Mouse (Mus musculus) forebrain, embryonic 11.5 days (tissue): ENCODE measurements around the gene Gm10563. TPM values are rescaled to one million over a fixed set of nuclear protein-coding genes. Genes with fewer than 3 reads are reported as not detected.

ENCODE experiments used
- ATAC-seq: fragments of 200-750 bp; cut with Nextera tagmentation; replicated peaks from 2 replicates; pipeline ENCODE4 v1.8.0; 2017; ENCODE audit warnings: moderate TSS enrichment; ENCODE audit not compliant: low FRiP score
- DNase-seq: peaks from one replicate; pipeline ENCODE4 v3.0.0-alpha.2; 2017; ENCODE audit warnings: low spot score
- H3K27ac ChIP-seq: fragments of 300-500 bp; sonication (generic); 2 replicates; pipeline ENCODE4 v1.5.1; 2014; ENCODE audit warnings: low read depth, low read length
- H3K27me3 ChIP-seq: fragments of 300-500 bp; sonication (generic); 2 replicates; pipeline ENCODE4 v1.6.1; 2014; ENCODE audit warnings: mild to moderate bottlenecking, low read length, mixed read lengths; ENCODE audit not compliant: control insufficient read depth, insufficient read depth
- H3K36me3 ChIP-seq: fragments of 300-500 bp; sonication (generic); 2 replicates; pipeline ENCODE4 v1.6.1; 2014; ENCODE audit warnings: mild to moderate bottlenecking, low read length, moderate library complexity, mixed read lengths; ENCODE audit not compliant: control insufficient read depth, insufficient read depth
- H3K4me1 ChIP-seq: fragments of 300-500 bp; sonication (generic); replicated peaks from 2 replicates; pipeline ENCODE4 v1.6.1; 2014; ENCODE audit warnings: low read length, mixed read lengths; ENCODE audit not compliant: control insufficient read depth, insufficient read depth
- H3K4me2 ChIP-seq: fragments of 300-500 bp; sonication (generic); 2 replicates; pipeline ENCODE4 v1.6.1; 2014; ENCODE audit warnings: low read depth, mild to moderate bottlenecking, low read length, moderate library complexity, mixed read lengths; ENCODE audit not compliant: severe bottlenecking
- H3K4me3 ChIP-seq: fragments of 300-500 bp; sonication (generic); 2 replicates; pipeline ENCODE4 v1.5.1; 2014; ENCODE audit warnings: low read depth, low read length
- H3K9ac ChIP-seq: fragments of 300-500 bp; sonication (generic); 2 replicates; pipeline ENCODE4 v1.6.1; 2014; ENCODE audit warnings: low read length
- H3K9me3 ChIP-seq: fragments of 300-500 bp; sonication (generic); 2 replicates; pipeline ENCODE4 v1.6.1; 2016; ENCODE audit warnings: low read length, mixed read lengths; ENCODE audit not compliant: control insufficient read depth
- WGBS: fragments of 180-500 bp; shearing (Covaris S2); extraction: QIAGEN DNeasy Blood & Tissue Kit; methylation state at CpG from one replicate; pipeline ENCODE4 v1.1.7; 2014; 5-methylcytosine and 5-hydroxymethylcytosine counted together
- polyA plus RNA-seq: library from polyadenylated mRNA; unstranded; fragments of >200 nt; fragmentation: Nextera tagmentation; extraction: Ambion mirVana; gene quantifications from 2 replicates; pipeline ENCODE4 v1.2.1, GENCODE M21; 2014

The Gm10563 gene
- polyA plus RNA-seq, 1 experiment from 2014 or later: not detected

GRCm38 (mm10) chr4:155654456-155655298 lies 9.5 kb upstream of the Gm10563 start:
- H3K27ac ChIP-seq: no peak overlapping the region
- peak overlapping the region; percentile 32 for H3K4me3 ChIP-seq
- peaks cover 18% of the 10 kb centered on the region for H3K4me1 ChIP-seq
- WGBS: 1% methylated on average over 52 of the region's 52 CpGs
- peak overlapping the region; percentile 16 for H3K9ac ChIP-seq
- H3K36me3 ChIP-seq: no peaks in the 10 kb centered on the region; the same call in 1 of the 2 replicates
- no peaks in the 10 kb centered on the region for H3K9me3 ChIP-seq
- peak overlapping the region; percentile 59 for H3K4me2 ChIP-seq
- peaks cover 50% of the 10 kb centered on the region for H3K27me3 ChIP-seq
- peak; percentile 84 for DNase-seq
- ATAC-seq: peak; percentile 39

- ATAC-seq (no peak), DNase-seq (no peak)
- Histone ChIP-seq H3K4me3 (peak overlapping the region; percentile 32), H3K27ac (no peak overlapping the region), H3K36me3 (no peaks in the 10 kb centered on the region; the same call in 1 of the 2 replicates), H3K27me3 (peaks cover 50% of the 10 kb centered on the region), H3K4me2 (peak overlapping the region; percentile 59), H3K4me1 (peaks cover 18% of the 10 kb centered on the region), H3K9ac (peak overlapping the region; percentile 16; the same call in 1 of the 2 replicates), H3K9me3 (no peaks in the 10 kb centered on the region)
- WGBS: 2% methylated on average over 6 of the region's 6 CpGs
These were observed 8.9 kb upstream of the Gm10563 start for GRCm38 (mm10) chr4:155654183-155654455.

GRCm38 (mm10) chr4:155653451-155654182 lies 8.4 kb upstream of the Gm10563 start:
- WGBS: 1% methylated on average over 31 of the region's 31 CpGs
- Histone ChIP-seq H3K4me1 (peaks cover 18% of the 10 kb centered on the region), H3K27ac (no peak overlapping the region), H3K36me3 (peaks cover 2% of the 10 kb centered on the region), H3K9ac (peak overlapping the region; percentile 53), H3K4me3 (peak overlapping the region; percentile 30), H3K9me3 (no peaks in the 10 kb centered on the region), H3K27me3 (peaks cover 50% of the 10 kb centered on the region), H3K4me2 (peak overlapping the region; percentile 59)
- ATAC-seq (peak; percentile 52; the same call in 1 of the 2 replicates), DNase-seq (peak; percentile 70)

GRCm38 (mm10) chr4:155653086-155653450 lies 7.9 kb upstream of the Gm10563 start, which contains the start of gene Mmp23:
TSS of gene Mmp23 (minus strand) at chr4:155653384.
- WGBS: under 1% methylated on average over 33 of the region's 33 CpGs
- Histone ChIP-seq H3K27me3 (peaks cover 50% of the 10 kb centered on the region), H3K9ac (peak within 1 kb of the TSS; percentile 53), H3K4me2 (peak within 1 kb of the TSS; percentile 59), H3K4me1 (peaks cover 18% of the 10 kb centered on the region), H3K9me3 (no peaks in the 10 kb centered on the region), H3K27ac (no peak within 1 kb of the TSS), H3K36me3 (peaks cover 7% of the 10 kb centered on the region), H3K4me3 (peak within 1 kb of the TSS; percentile 32)
- peak; percentile 80 for DNase-seq
- ATAC-seq: peak; percentile 57; the same call in 1 of the 2 replicates

GRCm38 (mm10) chr4:155652283-155653085 lies 7.3 kb upstream of the Gm10563 start:
- peaks cover 50% of the 10 kb centered on the region for H3K27me3 ChIP-seq
- H3K4me2 ChIP-seq: peak overlapping the region; percentile 59
- no peak overlapping the region for H3K27ac ChIP-seq
- no peaks in the 10 kb centered on the region for H3K9me3 ChIP-seq
- H3K4me3 ChIP-seq: peak overlapping the region; percentile 30
- ATAC-seq (0 out of 2 replicates have a peak, but pooled peaks have one; percentile 1), DNase-seq (no peak)
- 19% methylated on average over 36 of the region's 36 CpGs for WGBS
- peaks cover 7% of the 10 kb centered on the region for H3K36me3 ChIP-seq
- peak overlapping the region; percentile 53 for H3K9ac ChIP-seq
- peaks cover 18% of the 10 kb centered on the region for H3K4me1 ChIP-seq

GRCm38 (mm10) chr4:155651553-155652269 lies 6.5 kb upstream of the Gm10563 start:
- 65% methylated on average over 15 of the region's 15 CpGs for WGBS
- Histone ChIP-seq H3K4me2 (no peak overlapping the region), H3K9ac (no peak overlapping the region), H3K27me3 (peaks cover 50% of the 10 kb centered on the region), H3K27ac (no peak overlapping the region), H3K4me1 (peaks cover 18% of the 10 kb centered on the region), H3K9me3 (no peaks in the 10 kb centered on the region), H3K36me3 (peaks cover 7% of the 10 kb centered on the region), H3K4me3 (no peak overlapping the region)
- ATAC-seq (no peak), DNase-seq (no peak)

GRCm38 (mm10) chr4:155649355-155649754 lies 4.1 kb upstream of the Gm10563 start:
- ATAC-seq (no peak), DNase-seq (no peak)
- Histone ChIP-seq H3K4me1 (peaks cover 12% of the 10 kb centered on the region), H3K36me3 (peaks cover 7% of the 10 kb centered on the region), H3K27me3 (peaks cover 32% of the 10 kb centered on the region), H3K9ac (no peak overlapping the region), H3K4me3 (no peak overlapping the region), H3K27ac (no peak overlapping the region), H3K4me2 (no peak overlapping the region), H3K9me3 (no peaks in the 10 kb centered on the region)
- 92% methylated on average over 11 of the region's 11 CpGs for WGBS

GRCm38 (mm10) chr4:155645721-155646120 lies 513 bp upstream of the Gm10563 start:
- Histone ChIP-seq H3K27me3 (no peaks in the 10 kb centered on the region), H3K4me2 (no peak overlapping the region), H3K36me3 (peaks cover 16% of the 10 kb centered on the region), H3K9me3 (no peaks in the 10 kb centered on the region), H3K27ac (no peak overlapping the region), H3K4me1 (no peaks in the 10 kb centered on the region), H3K9ac (no peak overlapping the region), H3K4me3 (no peak overlapping the region)
- no peak for ATAC-seq
- no peak for DNase-seq
- 94% methylated on average over 5 of the region's 5 CpGs for WGBS
